Mouse (Mus musculus) midbrain, embryonic 15.5 days (tissue): Measurements from ENCODE around the gene Ccdc141. TPM values are rescaled to one million over a fixed set of nuclear protein-coding genes. Genes with fewer than 3 reads are reported as not detected.
A peak's percentile ranks its signal among the peaks of the same experiment; 100 is the strongest.

ENCODE experiments used
- ATAC-seq: fragments of 200-750 bp; cut with Nextera tagmentation; replicated peaks from 2 replicates; pipeline ENCODE4 v1.8.0; 2017; ENCODE audit warnings: moderate TSS enrichment
- H3K27ac ChIP-seq: fragments of 300-500 bp; sonication (generic); 2 replicates; pipeline ENCODE4 v1.5.1; 2015; ENCODE audit warnings: mild to moderate bottlenecking, inconsistent platforms
- H3K27me3 ChIP-seq: fragments of 300-500 bp; sonication (generic); replicated peaks from 2 replicates; pipeline ENCODE4 v1.6.1; 2015; ENCODE audit warnings: inconsistent platforms
- H3K36me3 ChIP-seq: fragments of 300-500 bp; sonication (generic); replicated peaks from 2 replicates; pipeline ENCODE4 v1.6.1; 2015; ENCODE audit warnings: inconsistent platforms
- H3K4me1 ChIP-seq: fragments of 300-500 bp; sonication (generic); 2 replicates; pipeline ENCODE4 v1.6.1; 2015; ENCODE audit warnings: inconsistent platforms
- H3K4me2 ChIP-seq: fragments of 300-500 bp; sonication (generic); 2 replicates; pipeline ENCODE4 v1.6.1; 2015; ENCODE audit warnings: inconsistent platforms, mild to moderate bottlenecking, moderate library complexity
- H3K4me3 ChIP-seq: fragments of 300-500 bp; sonication (generic); 2 replicates; pipeline ENCODE4 v1.5.1; 2015; ENCODE audit warnings: mild to moderate bottlenecking, inconsistent platforms
- H3K9ac ChIP-seq: fragments of 300-500 bp; sonication (generic); 2 replicates; pipeline ENCODE4 v1.6.1; 2015; ENCODE audit warnings: mild to moderate bottlenecking, inconsistent platforms
- H3K9me3 ChIP-seq: fragments of 300-500 bp; sonication (generic); 2 replicates; pipeline ENCODE4 v1.6.1; 2016; ENCODE audit warnings: inconsistent platforms
- WGBS: fragments of 180-500 bp; shearing (Covaris S2); methylation state at CpG from one replicate; pipeline ENCODE4 v1.1.7; 2015; ENCODE audit warnings: mixed read lengths; 5-methylcytosine and 5-hydroxymethylcytosine counted together
- polyA plus RNA-seq: library from polyadenylated mRNA; unstranded; fragments of >200 nt; fragmentation: Nextera tagmentation; extraction: Ambion mirVana; gene quantifications from 2 replicates; pipeline ENCODE4 v1.2.1, GENCODE M21; 2015

Gene Ccdc141
- polyA plus RNA-seq, 1 experiment from 2014 or later = 8.4 TPM

DNA sequence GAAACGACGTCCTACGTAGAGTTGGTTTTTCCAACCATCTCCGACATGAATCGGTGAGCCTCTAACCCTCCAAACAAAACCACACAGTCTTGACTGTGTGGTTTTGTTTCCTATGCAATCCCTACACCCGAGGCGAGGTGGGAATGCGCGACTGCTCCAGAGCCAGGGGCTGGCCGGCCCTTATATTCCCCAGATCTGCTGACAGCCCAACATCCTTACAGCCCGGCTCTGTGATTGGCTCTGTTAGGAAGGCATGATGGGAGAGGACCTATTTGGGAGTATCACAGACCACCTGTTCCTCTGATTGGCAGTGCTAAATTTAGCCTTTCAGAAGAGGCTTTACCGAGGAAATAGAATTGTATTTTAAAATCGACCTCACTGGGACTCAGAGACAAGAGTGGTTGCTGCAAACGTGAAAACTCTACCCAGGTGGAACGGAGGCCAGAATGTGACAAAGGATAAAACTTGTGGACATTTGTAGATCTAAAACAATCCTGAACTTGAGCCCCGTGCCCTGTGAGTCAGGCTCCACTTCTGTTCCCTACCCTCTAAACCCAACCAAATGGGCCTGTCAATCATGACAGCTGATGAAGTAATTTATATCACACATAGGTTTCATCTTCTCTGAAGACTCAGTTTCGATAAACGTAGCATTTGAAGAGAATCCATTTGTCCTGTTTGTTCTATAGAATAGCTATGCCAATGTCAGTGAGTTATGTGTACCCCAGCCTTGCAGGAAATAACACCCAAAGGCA, 187.9 kb downstream of the Ccdc141 start, which contains the start of gene Ttn:
Gene Ttn (minus strand): TSS at position 157 of the 755 bp plus-strand sequence.
- no peaks in the 10 kb centered on the region for H3K9me3 ChIP-seq
- no peak within 1 kb of the TSS for H3K4me3 ChIP-seq
- no peaks in the 10 kb centered on the region for H3K36me3 ChIP-seq
- no peak for ATAC-seq
- no peaks in the 10 kb centered on the region for H3K27me3 ChIP-seq
- H3K9ac ChIP-seq = no peak within 1 kb of the TSS
- H3K4me1 ChIP-seq = no peaks in the 10 kb centered on the region
- no peak within 1 kb of the TSS for H3K4me2 ChIP-seq
- no peak within 1 kb of the TSS for H3K27ac ChIP-seq
- 86% methylated on average over 18 of the region's 18 CpGs for WGBS

DNA sequence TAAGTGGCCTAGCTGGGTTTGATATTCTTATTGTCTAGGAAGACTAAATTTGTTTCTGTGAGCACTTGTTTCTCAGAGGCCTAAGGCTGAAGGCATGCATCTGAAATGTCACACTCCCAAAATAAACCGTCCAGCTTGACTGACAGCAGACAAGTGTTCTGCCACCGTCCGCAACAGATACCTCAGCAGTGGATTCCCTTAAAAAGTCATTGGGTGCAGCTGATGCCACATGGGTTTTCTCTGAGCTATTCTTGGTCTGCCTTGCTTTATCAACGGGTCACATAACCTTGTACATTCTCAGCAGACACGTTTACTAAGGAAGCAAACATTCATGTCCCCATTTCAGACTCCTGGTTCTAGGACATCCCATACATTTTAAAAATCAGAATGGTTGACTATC, 188.7 kb downstream of the Ccdc141 start:
- no peak for ATAC-seq
- Histone ChIP-seq H3K27me3 (no peaks in the 10 kb centered on the region), H3K9me3 (no peaks in the 10 kb centered on the region), H3K4me1 (no peaks in the 10 kb centered on the region), H3K27ac (no peak overlapping the region), H3K4me3 (no peak overlapping the region), H3K36me3 (no peaks in the 10 kb centered on the region), H3K4me2 (no peak overlapping the region), H3K9ac (no peak overlapping the region)
- WGBS = 72% methylated on average over 5 of the region's 5 CpGs

DNA sequence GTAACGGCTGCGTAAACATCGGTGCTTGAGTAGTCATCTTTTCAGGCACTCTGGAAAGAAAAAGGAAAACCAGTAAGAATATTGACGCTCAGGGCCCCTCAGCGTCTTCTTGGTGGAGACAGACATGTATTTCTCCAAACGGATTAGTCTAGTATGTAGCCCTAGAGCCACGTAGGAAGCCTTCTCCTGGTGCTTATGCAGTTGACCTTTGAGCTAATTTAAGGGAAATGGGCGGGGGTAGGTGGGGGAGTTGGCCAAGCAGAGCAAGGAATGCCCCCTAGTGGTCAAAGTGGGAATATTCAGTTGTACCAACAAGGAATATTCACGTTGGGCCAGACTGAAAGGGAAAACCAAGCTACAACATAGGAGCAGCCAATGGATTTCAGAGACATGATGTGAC, 190.3 kb downstream of the Ccdc141 start:
- ATAC-seq = no peak
- no peaks in the 10 kb centered on the region for H3K9me3 ChIP-seq
- no peak overlapping the region for H3K27ac ChIP-seq
- 59% methylated on average over 9 of the region's 9 CpGs for WGBS
- H3K4me3 ChIP-seq = no peak overlapping the region
- no peak overlapping the region for H3K4me2 ChIP-seq
- no peaks in the 10 kb centered on the region for H3K36me3 ChIP-seq
- no peaks in the 10 kb centered on the region for H3K4me1 ChIP-seq
- H3K9ac ChIP-seq = no peak overlapping the region
- H3K27me3 ChIP-seq = no peaks in the 10 kb centered on the region

DNA sequence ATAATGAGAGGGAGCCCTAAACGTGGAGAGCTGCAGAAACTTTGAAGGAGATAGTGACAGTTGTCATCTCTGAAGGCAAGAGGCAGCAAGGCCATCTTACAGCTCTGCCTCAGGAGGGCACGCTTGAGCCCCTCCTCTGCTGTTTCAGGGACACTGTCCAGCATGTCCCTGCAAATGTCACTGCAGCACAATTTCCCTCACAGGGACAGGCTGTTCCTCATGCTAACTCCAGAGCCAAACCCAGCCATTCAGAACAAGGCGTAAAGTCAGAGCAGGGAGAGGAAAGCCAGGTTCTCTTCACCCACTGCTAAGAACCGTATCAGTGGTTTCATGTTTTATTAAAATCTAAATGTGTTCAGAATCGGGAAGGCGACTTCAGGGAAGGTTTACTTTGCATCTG, 192.8 kb downstream of the Ccdc141 start:
- H3K36me3 ChIP-seq = no peaks in the 10 kb centered on the region
- no peak overlapping the region for H3K9ac ChIP-seq
- no peaks in the 10 kb centered on the region for H3K9me3 ChIP-seq
- no peak for ATAC-seq
- H3K27ac ChIP-seq = no peak overlapping the region
- H3K4me1 ChIP-seq = no peaks in the 10 kb centered on the region
- H3K4me3 ChIP-seq = no peak overlapping the region
- WGBS = 71% methylated on average over 6 of the region's 6 CpGs
- no peak overlapping the region for H3K4me2 ChIP-seq
- H3K27me3 ChIP-seq = no peaks in the 10 kb centered on the region

DNA sequence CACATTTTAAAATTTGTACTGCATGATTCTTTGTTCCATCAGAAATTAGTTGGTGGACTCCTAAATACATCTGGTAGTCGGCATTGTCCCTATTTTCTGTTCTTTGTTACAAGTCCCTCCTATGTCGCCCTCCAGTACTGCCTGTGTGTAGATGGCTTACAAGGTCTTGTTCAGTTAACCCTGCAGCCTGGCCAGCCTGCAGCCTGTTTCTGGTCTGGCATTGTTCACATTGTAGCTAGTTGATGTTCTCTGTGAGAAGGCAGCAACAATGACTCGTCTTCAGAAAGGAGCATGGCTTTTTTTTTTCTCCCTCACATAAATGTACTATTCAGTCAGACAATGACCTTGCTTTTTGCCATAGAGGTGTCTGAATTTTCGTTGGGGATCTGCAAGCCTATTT, 198.4 kb downstream of the Ccdc141 start:
- H3K27ac ChIP-seq = no peak overlapping the region
- ATAC-seq = no peak
- no peak overlapping the region for H3K4me2 ChIP-seq
- no peak overlapping the region for H3K9ac ChIP-seq
- H3K4me3 ChIP-seq = no peak overlapping the region
- no peaks in the 10 kb centered on the region for H3K27me3 ChIP-seq
- no peaks in the 10 kb centered on the region for H3K9me3 ChIP-seq
- 0 out of 2 replicates have a peak, but pooled peaks cover 2% of the 10 kb centered on the region for H3K4me1 ChIP-seq
- no peaks in the 10 kb centered on the region for H3K36me3 ChIP-seq
- WGBS = 44% methylated on average over 4 of the region's 4 CpGs

DNA sequence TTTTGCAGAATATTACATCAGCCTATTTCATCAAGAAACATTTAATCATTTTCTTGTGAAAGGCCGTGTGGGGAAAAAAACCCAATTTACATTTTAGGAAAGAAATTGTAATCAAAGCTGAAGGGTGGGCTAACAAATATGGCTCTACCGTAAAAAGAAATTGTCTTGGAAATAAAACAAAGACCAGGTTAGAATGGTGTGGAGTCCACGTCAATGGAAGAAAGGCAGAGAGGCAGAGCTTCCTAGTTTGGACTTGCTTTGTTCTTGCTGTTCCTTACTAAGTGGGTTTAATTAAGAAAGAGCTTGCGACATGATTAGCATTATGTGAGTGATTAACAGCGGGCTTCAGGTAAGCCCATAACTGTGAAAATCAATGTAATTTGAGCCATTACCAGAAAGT, 199.4 kb downstream of the Ccdc141 start:
- 47% methylated on average over 5 of the region's 5 CpGs for WGBS
- Histone ChIP-seq H3K4me3 (no peak overlapping the region), H3K4me2 (peak overlapping the region; percentile 20), H3K9ac (no peak overlapping the region), H3K9me3 (no peaks in the 10 kb centered on the region), H3K27ac (0 out of 2 replicates have a peak overlapping the region, but pooled peaks have one; percentile 48), H3K4me1 (0 out of 2 replicates have a peak, but pooled peaks cover 2% of the 10 kb centered on the region), H3K27me3 (no peaks in the 10 kb centered on the region), H3K36me3 (no peaks in the 10 kb centered on the region)
- ATAC-seq = peak; percentile 48

DNA sequence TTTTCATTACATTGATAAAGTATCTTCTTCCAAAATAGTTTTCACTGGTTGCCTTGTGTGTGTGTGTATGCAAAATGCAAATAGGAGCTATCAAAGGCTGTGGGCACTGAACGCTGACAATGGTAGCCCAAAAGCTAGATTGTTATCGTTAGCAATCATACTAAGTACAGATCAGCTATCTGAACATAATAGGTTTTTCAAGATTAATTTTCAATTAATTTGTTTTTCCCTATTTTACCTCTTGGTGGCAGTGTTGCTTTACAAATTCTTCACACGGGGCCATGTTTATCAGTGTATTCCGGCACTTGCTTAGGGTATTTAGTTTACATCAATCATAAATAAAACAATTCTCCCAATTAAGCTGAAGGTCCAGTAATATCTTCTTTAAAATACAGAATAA, 199.8 kb downstream of the Ccdc141 start:
- 21% methylated on average over 4 of the region's 4 CpGs for WGBS
- H3K9ac ChIP-seq = no peak overlapping the region
- H3K4me2 ChIP-seq = 0 out of 2 replicates have a peak overlapping the region, but pooled peaks have one; percentile 20
- H3K36me3 ChIP-seq = no peaks in the 10 kb centered on the region
- H3K9me3 ChIP-seq = no peaks in the 10 kb centered on the region
- ATAC-seq = peak; percentile 75
- 0 out of 2 replicates have a peak, but pooled peaks cover 2% of the 10 kb centered on the region for H3K4me1 ChIP-seq
- H3K4me3 ChIP-seq = no peak overlapping the region
- H3K27ac ChIP-seq = no peak overlapping the region
- no peaks in the 10 kb centered on the region for H3K27me3 ChIP-seq

DNA sequence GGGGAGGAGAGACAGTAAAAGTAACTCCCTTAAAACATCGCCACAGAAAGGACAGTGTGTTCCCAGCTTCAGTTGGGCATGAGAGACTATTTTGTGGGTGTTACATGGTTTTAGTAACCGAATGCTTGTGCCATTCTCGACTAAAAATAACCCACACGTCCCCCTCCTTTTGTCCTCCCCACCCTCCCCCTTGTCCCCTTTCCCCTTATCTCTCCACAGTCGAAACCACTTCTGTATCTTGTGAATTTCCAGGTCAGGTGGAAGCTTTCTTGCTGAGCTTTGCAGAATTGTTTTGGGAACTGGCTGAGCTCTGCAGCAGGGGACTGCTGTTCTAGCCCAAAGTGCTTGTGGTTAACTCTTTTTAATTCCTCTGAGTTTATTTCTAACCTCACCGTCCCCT, 200.2 kb downstream of the Ccdc141 start:
- Histone ChIP-seq H3K9me3 (no peaks in the 10 kb centered on the region), H3K9ac (no peak overlapping the region), H3K4me3 (no peak overlapping the region), H3K36me3 (no peaks in the 10 kb centered on the region), H3K4me2 (no peak overlapping the region), H3K27ac (no peak overlapping the region), H3K27me3 (no peaks in the 10 kb centered on the region), H3K4me1 (0 out of 2 replicates have a peak, but pooled peaks cover 2% of the 10 kb centered on the region)
- ATAC-seq = 0 out of 2 replicates have a peak, but pooled peaks have one; percentile 1
- WGBS = 67% methylated on average over 6 of the region's 6 CpGs

DNA sequence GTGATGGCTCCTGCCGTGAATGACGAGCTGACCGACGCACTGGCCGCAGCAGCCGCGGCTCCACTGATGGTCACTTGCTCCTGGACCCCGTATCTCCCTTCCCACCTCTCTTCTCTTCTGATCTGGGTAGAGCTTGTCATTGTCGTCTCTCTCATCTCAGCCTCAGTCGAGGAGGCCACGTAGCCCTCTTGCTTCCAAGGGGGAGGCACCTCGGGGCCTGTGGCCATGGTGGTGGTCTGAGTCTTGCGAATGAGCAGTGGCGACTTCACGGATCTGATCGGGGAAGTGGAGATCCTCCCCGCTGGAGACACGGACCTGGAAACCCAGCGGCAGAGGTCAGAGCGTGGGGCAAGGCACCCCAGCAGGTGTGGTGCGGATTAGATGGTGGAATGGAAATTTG, 200.8 kb downstream of the Ccdc141 start:
- Histone ChIP-seq H3K4me3 (no peak overlapping the region), H3K4me1 (0 out of 2 replicates have a peak, but pooled peaks cover 2% of the 10 kb centered on the region), H3K27ac (no peak overlapping the region), H3K4me2 (no peak overlapping the region), H3K9ac (no peak overlapping the region), H3K9me3 (no peaks in the 10 kb centered on the region), H3K36me3 (no peaks in the 10 kb centered on the region), H3K27me3 (no peaks in the 10 kb centered on the region)
- ATAC-seq = no peak
- WGBS = 82% methylated on average over 21 of the region's 21 CpGs

DNA sequence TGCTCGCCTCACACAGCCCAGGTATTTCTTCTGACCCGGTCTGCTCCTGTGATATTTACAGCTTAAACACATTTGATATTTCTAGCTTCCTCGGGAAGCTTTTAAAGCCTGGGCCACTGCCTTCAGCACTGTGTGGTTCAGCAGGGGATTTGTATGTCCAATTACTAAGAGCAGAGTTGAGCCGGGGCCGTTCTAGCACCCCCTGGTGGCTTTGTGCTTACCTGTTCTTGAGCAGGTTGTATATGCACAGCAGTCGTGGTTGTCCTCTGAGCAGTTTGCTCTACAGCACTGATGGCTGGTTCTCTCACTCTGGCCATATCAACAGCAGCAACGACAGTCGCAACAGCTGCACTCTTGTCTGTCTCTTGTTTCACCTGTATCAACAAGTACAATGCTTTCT, 201.5 kb downstream of the Ccdc141 start:
- Histone ChIP-seq H3K27ac (no peak overlapping the region), H3K4me3 (no peak overlapping the region), H3K9me3 (no peaks in the 10 kb centered on the region), H3K36me3 (no peaks in the 10 kb centered on the region), H3K9ac (no peak overlapping the region), H3K27me3 (no peaks in the 10 kb centered on the region), H3K4me1 (0 out of 2 replicates have a peak, but pooled peaks cover 2% of the 10 kb centered on the region), H3K4me2 (no peak overlapping the region)
- WGBS = 28% methylated on average over 8 of the region's 8 CpGs
- peak; percentile 75 for ATAC-seq

DNA sequence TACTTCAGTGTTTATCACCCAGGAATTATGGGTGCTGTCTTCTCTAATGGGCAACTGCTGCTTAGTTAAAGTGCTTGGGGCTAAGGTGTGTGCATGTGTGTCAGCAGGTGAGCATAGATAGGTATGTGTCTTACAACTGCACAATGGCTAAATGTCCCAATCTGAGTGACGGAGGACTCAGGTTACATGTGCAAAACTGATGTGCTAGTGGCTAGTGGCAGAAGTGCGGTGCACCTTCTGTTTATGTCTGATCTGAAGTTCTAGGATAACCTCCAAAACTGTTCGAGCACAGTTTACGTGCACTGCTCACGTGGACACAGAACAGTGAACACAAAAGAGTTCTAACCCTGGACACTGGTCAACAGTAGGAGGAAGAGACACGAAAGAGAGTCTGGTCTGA, 203.9 kb downstream of the Ccdc141 start:
- Histone ChIP-seq H3K9me3 (no peaks in the 10 kb centered on the region), H3K4me1 (0 out of 2 replicates have a peak, but pooled peaks cover 2% of the 10 kb centered on the region), H3K36me3 (no peaks in the 10 kb centered on the region), H3K4me2 (no peak overlapping the region), H3K27ac (no peak overlapping the region), H3K9ac (no peak overlapping the region), H3K27me3 (no peaks in the 10 kb centered on the region), H3K4me3 (no peak overlapping the region)
- no peak for ATAC-seq
- WGBS = 91% methylated on average over 6 of the region's 6 CpGs

DNA sequence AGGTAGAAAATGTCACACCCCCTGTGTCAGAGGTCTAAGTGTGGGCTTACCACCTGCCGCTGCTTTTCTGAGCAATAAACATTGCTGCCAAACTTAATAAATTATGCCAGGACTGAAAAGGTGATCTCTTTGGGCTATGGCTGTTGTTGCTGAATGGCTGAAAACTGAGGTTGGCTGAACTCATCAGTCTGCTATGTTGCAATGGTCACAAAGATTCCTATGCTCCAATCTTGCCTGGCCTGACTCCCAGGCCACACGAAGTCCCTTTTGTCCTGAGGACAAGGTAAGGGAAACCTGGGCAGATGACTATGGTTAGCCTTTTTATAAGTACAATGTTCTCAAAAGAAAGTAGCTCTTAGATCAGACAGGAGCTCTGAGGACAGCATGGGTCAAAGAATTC, 204.4 kb downstream of the Ccdc141 start:
- H3K4me2 ChIP-seq = no peak overlapping the region
- H3K27ac ChIP-seq = no peak overlapping the region
- ATAC-seq = no peak
- H3K27me3 ChIP-seq = no peaks in the 10 kb centered on the region
- 92% methylated on average over 2 of the region's 2 CpGs for WGBS
- 0 out of 2 replicates have a peak, but pooled peaks cover under 1% of the 10 kb centered on the region for H3K4me1 ChIP-seq
- H3K9ac ChIP-seq = no peak overlapping the region
- no peak overlapping the region for H3K4me3 ChIP-seq
- H3K36me3 ChIP-seq = no peaks in the 10 kb centered on the region
- no peaks in the 10 kb centered on the region for H3K9me3 ChIP-seq

DNA sequence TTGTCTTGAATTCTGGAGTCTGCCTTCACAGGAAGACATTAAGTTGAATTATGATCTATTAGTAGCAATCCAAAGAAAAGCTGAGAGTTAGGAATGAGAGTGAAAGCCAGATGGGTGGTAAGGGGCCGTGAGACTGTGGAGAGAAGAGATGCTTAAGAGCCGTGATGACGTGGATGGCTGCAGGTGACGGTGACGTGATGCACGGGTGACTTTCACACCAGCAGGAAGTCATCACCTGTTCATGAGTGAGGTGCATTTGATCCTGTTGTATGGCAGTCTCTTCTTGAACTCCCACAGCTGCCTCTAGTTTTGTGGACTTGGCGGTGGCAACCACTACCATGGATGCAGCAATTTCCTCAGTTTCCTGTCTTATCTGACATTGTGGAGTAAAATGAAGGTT, 204.9 kb downstream of the Ccdc141 start:
- Histone ChIP-seq H3K27ac (no peak overlapping the region), H3K4me1 (no peaks in the 10 kb centered on the region), H3K4me2 (no peak overlapping the region), H3K9ac (no peak overlapping the region), H3K9me3 (no peaks in the 10 kb centered on the region), H3K4me3 (no peak overlapping the region), H3K36me3 (no peaks in the 10 kb centered on the region), H3K27me3 (no peaks in the 10 kb centered on the region)
- no peak for ATAC-seq
- WGBS = 93% methylated on average over 7 of the region's 7 CpGs
